Mouse (Mus musculus) liver, adult 2 months (tissue): ENCODE data around the gene Parg. TPM values are rescaled to one million over a fixed set of nuclear protein-coding genes. Genes with fewer than 3 reads are reported as not detected.
"Not testable (repeated sequence)": the region's sequence is repeated elsewhere in the genome, so short reads cannot be mapped to it uniquely, and the experiment has no call there.

Source experiments
- DNase-seq: peaks from one replicate; pipeline ENCODE4 v3.0.0-alpha.2; 2011; ENCODE audit warnings: low read depth, low spot score; ENCODE audit errors: extremely low read depth
- H3K27ac ChIP-seq: fragments of 200-500 bp; replicated peaks from 2 replicates; pipeline ENCODE4 v1.5.1; 2012; ENCODE audit warnings: low read depth, mild to moderate bottlenecking, control low read depth, inconsistent platforms, low read length; ENCODE audit not compliant: insufficient read depth
- H3K27me3 ChIP-seq: fragments of 200-500 bp; 2 replicates; pipeline ENCODE4 v1.6.1; 2012; ENCODE audit warnings: mild to moderate bottlenecking, moderate library complexity, low read length, inconsistent platforms; ENCODE audit not compliant: control insufficient read depth, insufficient read depth
- H3K36me3 ChIP-seq: fragments of 200-500 bp; 2 replicates; pipeline ENCODE4 v1.6.1; 2012; ENCODE audit warnings: low read length, inconsistent platforms; ENCODE audit not compliant: control insufficient read depth, insufficient read depth
- H3K4me1 ChIP-seq: fragments of 200-500 bp; 2 replicates; pipeline ENCODE4 v1.6.1; 2011; ENCODE audit warnings: low read length; ENCODE audit not compliant: control insufficient read depth, insufficient read depth
- H3K4me3 ChIP-seq: fragments of 200-500 bp; 2 replicates; pipeline ENCODE4 v1.5.1; 2011; ENCODE audit warnings: low read depth, mild to moderate bottlenecking, control low read depth, low read length, moderate library complexity; ENCODE audit not compliant: insufficient read depth
- H3K79me2 ChIP-seq: fragments of 200-500 bp; 2 replicates; pipeline ENCODE4 v1.6.1; 2012; ENCODE audit warnings: inconsistent platforms, mild to moderate bottlenecking, low read length, moderate library complexity; ENCODE audit not compliant: control insufficient read depth, insufficient read depth
- H3K9ac ChIP-seq: fragments of 200-500 bp; 2 replicates; pipeline ENCODE4 v1.6.1; 2012; ENCODE audit warnings: low read depth, mild to moderate bottlenecking, control low read depth, inconsistent platforms, low read length
- CTCF ChIP-seq: fragments of 200-500 bp; IDR thresholded peaks from 2 replicates; pipeline ENCODE4 v1.5.1; 2011; ENCODE audit warnings: low read depth, low read length, control low read depth
- POLR2A ChIP-seq: fragments of 200-500 bp; IDR thresholded peaks from 2 replicates; pipeline ENCODE4 v1.6.1; 2011; ENCODE audit warnings: low read length, control low read depth; ENCODE audit not compliant: insufficient read depth; ENCODE audit errors: extremely low read depth
- WGBS: fragments of 180-500 bp; shearing (Covaris S2); methylation state at CpG from one replicate; pipeline ENCODE4 v1.1.7; 2018; 5-methylcytosine and 5-hydroxymethylcytosine counted together
- polyA plus RNA-seq: library from polyadenylated mRNA; depleted of rRNA; stranded (reverse); fragments of >200 nt; gene quantifications from 2 replicates; pipeline ENCODE4 v1.2.3, GENCODE M21; 2012
- total RNA-seq: library from RNA; depleted of rRNA; stranded (reverse); fragments of >200 nt; gene quantifications from 2 replicates; pipeline ENCODE4 v1.2.3, GENCODE M21; 2014

The Parg gene
- total and polyA plus RNA-seq, 2 experiments = 2.8 to 25.1 TPM

DNA sequence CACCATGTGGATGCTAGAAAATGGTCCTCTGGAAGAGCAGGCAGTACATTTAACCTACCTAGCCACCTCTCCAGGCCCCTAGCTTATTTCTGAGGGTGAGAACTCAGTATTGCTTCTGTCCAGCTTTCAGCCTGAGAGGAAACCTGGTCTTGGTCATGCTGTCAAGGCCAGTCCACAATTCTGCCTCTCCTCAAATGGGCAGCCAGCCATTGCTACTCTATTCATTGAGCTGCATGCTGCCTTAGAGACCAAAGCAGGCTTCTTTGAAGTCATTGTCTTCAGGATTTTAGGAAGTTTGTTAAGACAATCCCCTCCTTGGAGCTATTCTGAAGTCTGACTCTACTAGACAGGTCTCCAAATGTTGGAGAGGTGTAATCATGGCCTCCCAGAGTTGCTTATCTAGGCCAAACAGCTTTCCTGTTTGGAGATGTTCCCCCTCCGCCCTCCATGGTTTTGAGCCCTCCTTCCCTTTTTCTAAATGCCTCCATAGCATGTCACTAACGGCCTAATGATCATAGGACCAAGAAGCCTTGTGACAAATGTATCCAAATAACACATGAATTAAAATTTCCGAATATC is 33.0 kb upstream of the Parg start:
- TF ChIP-seq POLR2A (no peak), CTCF (no peak)
- Histone ChIP-seq H3K27ac (peak overlapping the region; percentile 64), H3K27me3 (no peaks in the 10 kb centered on the region), H3K36me3 (peaks cover 32% of the 10 kb centered on the region), H3K9ac (peak overlapping the region; percentile 34; the same call in 1 of the 2 replicates), H3K4me3 (no peak overlapping the region), H3K4me1 (peaks cover 21% of the 10 kb centered on the region), H3K79me2 (peaks cover 39% of the 10 kb centered on the region; the same call in 1 of the 2 replicates)
- DNase-seq = no peak
- WGBS = 76% methylated on average over 3 of the region's 3 CpGs

DNA sequence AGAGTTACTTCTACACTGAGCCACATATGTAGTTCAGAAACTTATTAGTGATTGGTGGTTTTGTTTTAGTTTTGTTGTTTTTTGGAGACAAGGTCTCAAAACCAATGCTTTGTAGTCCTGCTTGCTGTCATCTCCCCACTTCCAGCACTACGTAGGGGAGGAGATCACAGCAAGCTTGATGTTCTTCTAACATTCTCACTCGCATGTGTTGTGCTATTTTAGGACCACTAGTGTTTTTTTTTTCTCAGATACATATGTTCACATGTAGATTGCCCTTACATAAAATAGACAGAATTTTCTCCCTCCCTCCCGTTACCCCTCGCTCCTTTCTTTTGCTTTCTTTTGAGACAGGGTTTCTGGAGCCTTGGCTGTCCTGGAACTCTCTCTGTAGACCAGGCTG is 31.6 kb upstream of the Parg start:
- Histone ChIP-seq H3K4me3 (no peak overlapping the region), H3K79me2 (peaks cover 36% of the 10 kb centered on the region; the same call in 1 of the 2 replicates), H3K4me1 (peaks cover 11% of the 10 kb centered on the region), H3K27me3 (no peaks in the 10 kb centered on the region), H3K9ac (no peak overlapping the region), H3K27ac (no peak overlapping the region), H3K36me3 (peaks cover 41% of the 10 kb centered on the region)
- 89% methylated on average over 4 of the region's 4 CpGs for WGBS
- DNase-seq = no peak
- TF ChIP-seq CTCF = no peak
- no peak for TF ChIP-seq POLR2A

DNA sequence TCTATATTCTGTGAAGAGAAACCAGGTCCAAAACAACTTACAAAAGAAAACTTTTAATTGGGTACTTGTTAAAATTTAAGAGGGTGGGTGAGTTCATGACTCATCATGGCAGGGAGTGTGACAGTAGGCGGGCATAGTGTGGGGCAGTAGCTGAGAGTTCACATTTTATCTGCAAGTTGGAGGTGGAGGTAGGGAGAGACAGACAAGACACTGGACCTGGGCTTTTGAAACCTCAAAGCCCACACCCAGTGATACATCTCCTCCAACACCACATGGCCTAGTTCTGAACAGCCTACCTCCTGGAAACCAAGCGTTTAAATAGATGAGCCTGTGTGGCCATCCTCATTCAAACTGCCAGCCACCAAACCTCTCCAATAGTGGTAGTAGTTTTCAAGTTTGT is 26.4 kb upstream of the Parg start:
- DNase-seq = no peak
- no peak overlapping the region for H3K27ac ChIP-seq
- no peaks in the 10 kb centered on the region for H3K27me3 ChIP-seq
- peaks cover 5% of the 10 kb centered on the region; the same call in 1 of the 2 replicates for H3K4me1 ChIP-seq
- peaks cover 57% of the 10 kb centered on the region for H3K36me3 ChIP-seq
- 86% methylated on average over 2 of the region's 2 CpGs for whole genome bisulfite sequencing
- TF ChIP-seq POLR2A = no peak
- no peak overlapping the region for H3K9ac ChIP-seq
- no peak overlapping the region for H3K4me3 ChIP-seq
- H3K79me2 ChIP-seq = peaks cover 4% of the 10 kb centered on the region; the same call in 1 of the 2 replicates

DNA sequence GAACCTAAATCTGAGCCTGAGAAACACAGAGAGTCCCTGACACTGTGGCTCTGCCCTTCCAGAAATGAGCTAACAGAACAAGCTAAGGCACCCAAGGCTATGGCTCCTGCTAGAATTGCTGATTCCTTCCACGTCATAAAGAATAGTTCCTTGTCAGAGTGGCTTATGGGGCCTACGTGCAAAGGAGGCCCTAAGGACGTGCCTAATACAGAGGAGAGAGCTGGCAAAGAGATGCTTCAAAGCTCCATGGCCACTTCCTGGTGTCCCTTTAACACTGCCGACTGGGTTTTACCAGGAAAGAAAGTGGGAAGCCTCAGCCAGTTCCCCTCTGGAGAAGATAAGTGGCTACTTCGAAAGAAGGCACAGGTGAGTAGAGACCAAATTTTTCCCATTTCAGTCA is 25.2 kb upstream of the Parg start:
- H3K27ac ChIP-seq, DNase-seq, H3K9ac ChIP-seq, H3K4me3 ChIP-seq, H3K79me2 ChIP-seq, H3K4me1 ChIP-seq, H3K27me3 ChIP-seq: not testable (repeated sequence)
- 79% methylated on average over 5 of the region's 5 CpGs for WGBS
- peaks cover 57% of the 10 kb centered on the region for H3K36me3 ChIP-seq

DNA sequence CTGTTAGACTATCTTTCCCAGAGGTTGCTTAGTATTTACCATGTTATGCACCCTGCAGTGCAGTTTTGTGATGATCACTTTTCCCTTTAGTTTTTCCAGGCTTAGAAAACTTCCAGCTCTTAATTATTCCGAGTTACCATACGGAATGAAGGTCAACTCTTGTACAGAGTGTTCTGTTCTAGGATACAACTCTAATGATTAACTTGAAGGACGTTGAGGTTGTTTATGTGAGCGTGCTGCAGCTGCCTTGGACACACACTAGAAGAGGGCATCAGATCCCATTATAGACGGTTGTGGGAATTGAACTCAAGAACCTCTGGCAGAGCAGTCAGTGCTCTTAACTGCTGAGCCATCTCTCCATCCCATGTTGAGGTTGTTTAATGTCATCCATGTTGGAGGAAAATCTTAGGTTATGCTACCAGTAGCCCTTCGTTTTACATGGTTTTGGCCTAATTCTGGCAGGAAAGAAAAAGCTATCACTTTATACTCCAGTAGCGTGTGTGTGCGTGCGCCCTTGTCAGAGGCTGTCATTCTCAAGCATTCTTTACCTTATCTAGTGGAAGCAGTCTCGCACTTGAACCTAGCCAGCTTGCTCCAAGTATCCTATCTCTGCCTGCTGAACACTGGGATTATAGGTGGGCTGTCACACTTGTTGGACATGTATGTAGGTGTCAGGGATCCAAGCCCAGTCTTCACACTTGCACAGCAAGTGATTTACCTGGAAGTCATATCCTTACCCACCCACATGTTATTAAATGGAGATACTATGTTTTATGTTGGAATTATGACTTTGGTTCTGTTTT is 22.2 kb upstream of the Parg start:
- H3K9ac ChIP-seq = no peak overlapping the region
- no peaks in the 10 kb centered on the region for H3K79me2 ChIP-seq
- H3K36me3 ChIP-seq = peaks cover 53% of the 10 kb centered on the region
- H3K4me3 ChIP-seq = no peak overlapping the region
- H3K27ac ChIP-seq = peak overlapping the region; percentile 98
- peak; percentile 72 for DNase-seq
- TF ChIP-seq CTCF (no peak), POLR2A (no peak)
- peaks cover 9% of the 10 kb centered on the region; the same call in 1 of the 2 replicates for H3K4me1 ChIP-seq
- 58% methylated on average over 10 of the region's 10 CpGs for WGBS
- no peaks in the 10 kb centered on the region for H3K27me3 ChIP-seq

DNA sequence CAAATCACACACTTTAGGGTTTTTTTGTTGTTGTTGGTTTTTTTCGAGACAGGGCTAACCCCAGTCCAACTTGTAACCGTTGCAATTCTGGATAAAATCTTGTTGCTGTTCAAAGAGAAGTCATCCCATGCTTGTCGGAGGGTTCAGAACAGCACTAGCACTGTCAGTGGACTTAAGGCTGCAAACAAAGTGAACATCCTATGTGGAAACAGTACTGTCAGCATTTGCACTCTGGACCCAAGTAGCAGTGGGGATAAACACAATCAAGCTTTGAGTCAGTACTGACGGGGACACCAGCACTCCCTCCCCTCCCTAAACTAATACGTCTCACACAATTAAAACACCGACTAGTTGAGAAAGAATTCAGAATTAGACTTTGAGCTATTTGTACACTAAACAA is 20.9 kb upstream of the Parg start:
- 34% methylated on average over 6 of the region's 6 CpGs for WGBS
- H3K27me3 ChIP-seq = no peaks in the 10 kb centered on the region
- DNase-seq = peak; percentile 81
- H3K79me2 ChIP-seq = no peaks in the 10 kb centered on the region
- H3K27ac ChIP-seq = peak overlapping the region; percentile 73
- no peak overlapping the region for H3K9ac ChIP-seq
- no peak for TF ChIP-seq CTCF
- TF ChIP-seq POLR2A = no peak
- H3K4me1 ChIP-seq = peaks cover 9% of the 10 kb centered on the region; the same call in 1 of the 2 replicates
- peaks cover 54% of the 10 kb centered on the region for H3K36me3 ChIP-seq
- H3K4me3 ChIP-seq = no peak overlapping the region
